Mouse (Mus musculus): Measurements from ENCODE around the gene Smco2.

DNA sequence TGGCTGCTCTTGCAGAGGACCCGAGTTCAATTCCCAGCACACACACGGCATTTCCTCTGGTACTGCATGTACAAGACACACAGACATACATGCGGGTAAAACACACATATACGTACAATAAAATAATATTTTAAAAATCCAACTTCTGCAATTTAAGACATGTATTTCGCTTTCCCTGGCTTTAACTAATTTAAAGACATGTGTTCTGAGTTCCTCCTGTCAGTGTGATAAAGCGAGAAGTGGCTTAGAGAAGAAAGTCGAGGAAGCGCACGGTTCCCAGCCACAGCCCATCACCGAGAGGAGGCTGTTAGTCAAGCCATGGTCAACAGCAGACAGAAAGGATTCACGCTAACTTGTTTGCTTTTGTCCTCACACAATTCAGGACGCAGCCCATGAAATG lies 18.6 kb upstream of the Smco2 start:
- TF ChIP-seq GATA1 (IDR thresholded peaks at IDR 0.05; ENCODE audit: low read length) (no peak), TAL1 (IDR thresholded peaks at IDR 0.05; ENCODE audit: low read length) (no peak)
